Mouse (Mus musculus): Measurements from ENCODE around the gene Rab44. TPM values are rescaled to one million over a fixed set of nuclear protein-coding genes. Genes with fewer than 3 reads are reported as not detected.

Gene Rab44
- polyA plus RNA-seq, 1 experiment = 0.47 TPM

DNA sequence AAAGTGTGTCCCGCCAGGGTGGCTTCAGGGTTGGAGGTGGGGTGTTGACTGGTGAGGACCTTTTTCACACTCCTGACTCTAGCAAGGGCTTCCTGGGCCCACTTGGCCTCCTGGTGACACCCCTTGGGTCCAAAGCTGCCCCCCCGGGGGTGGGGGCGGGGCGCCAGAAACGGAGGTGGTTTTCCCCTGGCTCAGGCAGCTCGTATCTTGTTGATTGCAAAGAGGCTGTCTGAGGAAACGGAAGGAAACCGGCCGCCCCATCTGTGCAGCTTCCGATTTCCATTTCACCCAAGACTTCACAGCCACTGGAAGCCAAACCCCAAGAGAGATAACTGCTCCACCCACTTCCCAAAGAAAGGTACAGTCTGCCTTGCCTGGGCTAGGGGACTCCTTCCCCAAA is 58.1 kb downstream of the Rab44 start:
- no peak for DNase-seq
- WGBS = 58% methylated on average over 10 of the region's 10 CpGs
- no peak overlapping the region for H3K27ac ChIP-seq (ENCODE audit: insufficient read depth, low read length)
- H3K4me1 ChIP-seq (ENCODE audit: control insufficient read depth, insufficient read depth, low read length) = no peaks in the 10 kb centered on the region
- no peak overlapping the region for H3K4me3 ChIP-seq (replicated peaks; ENCODE audit: insufficient read depth, low read depth, low read length)
- H3K27me3 ChIP-seq (ENCODE audit: control insufficient read depth, insufficient read depth, low read length) = no peaks in the 10 kb centered on the region
- no peak for TF ChIP-seq CTCF (IDR thresholded peaks at IDR 0.05; ENCODE audit: borderline replicate concordance, insufficient read depth, low read depth, low read length)
- no peak for TF ChIP-seq POLR2A (IDR thresholded peaks at IDR 0.05; ENCODE audit: borderline replicate concordance, insufficient read depth, low read length)

DNA sequence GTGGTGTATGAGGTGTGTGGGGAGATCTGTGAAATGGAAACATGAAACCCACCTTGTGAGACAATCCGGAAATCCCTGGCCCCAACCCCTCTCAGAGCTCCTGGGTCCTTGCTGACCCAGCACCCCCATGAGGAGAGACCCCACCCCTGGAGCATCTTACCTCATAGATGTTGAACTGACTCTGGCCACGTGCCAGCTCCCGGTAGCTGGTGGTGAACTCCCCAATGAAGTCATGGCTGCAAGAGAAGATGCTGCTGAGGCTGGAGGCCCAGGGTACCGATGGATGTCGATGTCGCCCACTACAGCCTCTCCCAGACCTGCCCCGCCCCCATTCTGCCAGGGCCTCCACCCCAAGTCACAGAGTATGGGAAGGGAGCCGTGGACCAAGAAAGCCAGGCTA is 59.2 kb downstream of the Rab44 start:
- H3K27me3 ChIP-seq (ENCODE audit: control insufficient read depth, insufficient read depth, low read length) = no peaks in the 10 kb centered on the region
- H3K4me1 ChIP-seq (ENCODE audit: control insufficient read depth, insufficient read depth, low read length) = no peaks in the 10 kb centered on the region
- TF ChIP-seq POLR2A (IDR thresholded peaks at IDR 0.05; ENCODE audit: borderline replicate concordance, insufficient read depth, low read length) (no peak), CTCF (IDR thresholded peaks at IDR 0.05; ENCODE audit: borderline replicate concordance, insufficient read depth, low read depth, low read length) (no peak)
- no peak overlapping the region for H3K4me3 ChIP-seq (replicated peaks; ENCODE audit: insufficient read depth, low read depth, low read length)
- H3K27ac ChIP-seq (ENCODE audit: insufficient read depth, low read length) = no peak overlapping the region
- DNase-seq = no peak
- WGBS = 67% methylated on average over 8 of the region's 8 CpGs

DNA sequence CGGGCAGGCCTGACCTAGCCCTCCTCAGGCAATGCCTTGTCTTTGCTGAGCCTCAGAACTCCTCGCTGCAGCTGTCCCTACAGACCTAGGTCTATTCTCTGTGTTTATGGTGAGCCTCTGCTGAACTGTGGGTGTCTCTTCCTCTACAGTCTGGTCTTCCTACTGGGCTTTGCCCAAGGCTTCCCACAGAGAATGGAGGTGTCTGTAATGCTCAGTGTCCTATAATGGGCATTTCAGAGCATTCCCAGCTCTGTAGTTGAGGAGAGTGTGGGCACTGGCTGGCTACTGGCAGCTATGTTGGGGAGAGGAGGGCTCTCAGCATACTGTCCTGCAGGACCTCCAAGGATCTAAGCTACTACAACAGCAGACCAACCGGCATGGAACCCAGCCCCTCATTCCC is 61.7 kb downstream of the Rab44 start:
- no peak for TF ChIP-seq CTCF (IDR thresholded peaks at IDR 0.05; ENCODE audit: borderline replicate concordance, insufficient read depth, low read depth, low read length)
- TF ChIP-seq POLR2A (IDR thresholded peaks at IDR 0.05; ENCODE audit: borderline replicate concordance, insufficient read depth, low read length) = no peak
- Histone ChIP-seq H3K4me3 (replicated peaks; ENCODE audit: insufficient read depth, low read depth, low read length) (no peak overlapping the region), H3K27me3 (ENCODE audit: control insufficient read depth, insufficient read depth, low read length) (no peaks in the 10 kb centered on the region), H3K27ac (ENCODE audit: insufficient read depth, low read length) (no peak overlapping the region), H3K4me1 (ENCODE audit: control insufficient read depth, insufficient read depth, low read length) (no peaks in the 10 kb centered on the region)
- DNase-seq = no peak
- WGBS = 61% methylated on average over 3 of the region's 3 CpGs

DNA sequence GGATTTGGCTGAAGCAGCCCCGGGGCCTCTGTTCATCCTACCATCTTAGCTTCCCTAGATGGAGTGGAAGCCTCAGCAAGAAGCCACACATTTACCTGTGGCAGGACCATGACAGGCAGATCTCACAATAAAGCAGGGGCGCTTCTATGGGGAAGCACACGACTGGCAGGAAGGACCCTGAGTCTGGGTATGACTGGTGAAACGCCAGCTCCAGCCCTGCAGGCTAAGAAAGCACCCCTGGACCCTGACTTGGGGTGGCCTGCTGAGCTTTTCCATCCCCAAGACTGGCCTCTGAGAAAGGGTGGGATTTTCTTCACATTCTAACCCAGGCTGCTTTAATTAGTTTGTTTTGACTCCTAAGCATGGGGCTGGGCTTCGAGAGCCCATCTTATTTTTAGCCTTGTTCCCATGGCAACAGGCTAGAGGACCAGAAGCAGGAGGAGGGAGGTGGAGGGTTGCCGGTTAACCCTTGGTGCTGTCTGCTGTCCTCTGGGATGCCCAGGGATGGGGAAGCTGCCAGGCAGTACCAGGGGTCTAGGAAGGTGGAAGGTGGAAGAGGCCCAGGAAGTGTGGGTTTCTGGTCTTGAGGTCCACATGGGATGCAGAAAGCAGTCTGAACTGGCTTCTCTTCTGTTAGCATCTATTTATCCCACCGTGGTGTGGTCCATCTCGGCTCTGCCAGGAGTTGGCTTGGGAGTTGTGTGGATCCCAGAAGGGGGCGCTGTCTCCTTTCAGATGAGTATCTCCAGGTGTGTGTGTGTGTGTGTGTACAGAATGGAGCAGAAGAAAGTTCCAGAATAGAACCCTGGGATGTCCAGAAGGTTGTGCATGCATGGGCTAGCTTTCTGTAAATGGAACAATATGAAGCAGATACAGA is 62.7 kb downstream of the Rab44 start:
- H3K4me3 ChIP-seq (replicated peaks; ENCODE audit: insufficient read depth, low read depth, low read length) = no peak overlapping the region
- DNase-seq = peak; percentile 35 to 43
- peak; percentile 65 for TF ChIP-seq CTCF (IDR thresholded peaks at IDR 0.05; ENCODE audit: borderline replicate concordance, insufficient read depth, low read depth, low read length)
- TF ChIP-seq POLR2A (IDR thresholded peaks at IDR 0.05; ENCODE audit: borderline replicate concordance, insufficient read depth, low read length) = no peak
- WGBS = 30% methylated on average over 9 of the region's 9 CpGs
- no peaks in the 10 kb centered on the region for H3K27me3 ChIP-seq (ENCODE audit: control insufficient read depth, insufficient read depth, low read length)
- H3K4me1 ChIP-seq (ENCODE audit: control insufficient read depth, insufficient read depth, low read length) = no peaks in the 10 kb centered on the region
- no peak overlapping the region for H3K27ac ChIP-seq (ENCODE audit: insufficient read depth, low read length)

DNA sequence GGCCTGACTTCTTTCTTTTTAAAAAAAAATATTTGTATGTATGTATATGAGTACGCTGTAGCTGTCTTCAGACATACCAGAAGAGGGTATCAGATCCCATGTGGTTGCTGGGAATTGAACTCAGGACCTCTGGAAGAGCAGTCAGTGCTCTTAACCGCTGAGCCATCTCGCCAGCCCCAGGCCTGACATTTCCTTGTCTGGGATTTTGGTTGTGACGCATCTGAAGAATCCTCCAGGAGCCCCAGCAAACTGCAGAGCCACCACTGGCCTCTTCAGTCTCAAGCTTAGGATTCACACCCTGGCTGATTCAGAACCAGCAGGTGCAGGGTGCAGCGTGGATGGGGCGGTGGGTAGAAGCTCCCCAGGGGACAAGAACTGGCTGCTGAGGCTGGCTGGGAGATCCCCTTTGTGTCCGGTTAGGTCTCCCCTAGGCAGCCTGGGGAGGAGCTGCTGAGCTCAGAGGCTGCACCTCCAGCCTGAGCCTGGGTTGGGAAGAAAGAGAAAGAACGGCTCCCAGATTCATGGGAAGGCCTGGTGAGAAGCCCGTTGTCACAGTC is 64.6 kb downstream of the Rab44 start:
- Histone ChIP-seq H3K4me3 (replicated peaks; ENCODE audit: insufficient read depth, low read depth, low read length) (no peak overlapping the region), H3K27me3 (ENCODE audit: control insufficient read depth, insufficient read depth, low read length) (no peaks in the 10 kb centered on the region), H3K27ac (ENCODE audit: insufficient read depth, low read length) (no peak overlapping the region), H3K4me1 (ENCODE audit: control insufficient read depth, insufficient read depth, low read length) (no peaks in the 10 kb centered on the region)
- WGBS = 69% methylated on average over 9 of the region's 9 CpGs
- TF ChIP-seq CTCF (IDR thresholded peaks at IDR 0.05; ENCODE audit: borderline replicate concordance, insufficient read depth, low read depth, low read length) (no peak), POLR2A (IDR thresholded peaks at IDR 0.05; ENCODE audit: borderline replicate concordance, insufficient read depth, low read length) (no peak)
- no peak for DNase-seq

DNA sequence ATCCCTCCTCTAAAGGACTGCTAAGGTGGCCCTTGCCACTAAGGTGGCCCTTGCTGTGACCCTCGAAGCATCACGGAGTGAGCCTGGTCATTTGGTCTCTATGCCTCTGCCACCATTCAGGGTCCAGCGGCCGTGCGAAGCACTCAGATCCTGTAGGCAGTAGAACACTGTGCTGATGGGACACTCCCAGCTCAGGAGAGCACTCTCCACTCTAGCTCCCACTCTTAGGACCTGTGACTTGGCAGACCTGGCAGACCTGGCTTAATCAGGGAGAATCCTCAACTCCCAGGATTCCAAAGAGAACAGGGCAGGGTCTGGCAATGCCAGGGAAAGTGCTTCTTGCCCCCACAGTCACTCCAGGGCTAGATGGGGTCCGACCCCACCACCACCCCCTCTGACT is 66.0 kb downstream of the Rab44 start:
- DNase-seq = no peak
- H3K4me1 ChIP-seq (ENCODE audit: control insufficient read depth, insufficient read depth, low read length) = no peaks in the 10 kb centered on the region
- no peak for TF ChIP-seq CTCF (IDR thresholded peaks at IDR 0.05; ENCODE audit: borderline replicate concordance, insufficient read depth, low read depth, low read length)
- H3K27ac ChIP-seq (ENCODE audit: insufficient read depth, low read length) = no peak overlapping the region
- WGBS = 91% methylated on average over 6 of the region's 6 CpGs
- H3K4me3 ChIP-seq (replicated peaks; ENCODE audit: insufficient read depth, low read depth, low read length) = no peak overlapping the region
- no peaks in the 10 kb centered on the region for H3K27me3 ChIP-seq (ENCODE audit: control insufficient read depth, insufficient read depth, low read length)

DNA sequence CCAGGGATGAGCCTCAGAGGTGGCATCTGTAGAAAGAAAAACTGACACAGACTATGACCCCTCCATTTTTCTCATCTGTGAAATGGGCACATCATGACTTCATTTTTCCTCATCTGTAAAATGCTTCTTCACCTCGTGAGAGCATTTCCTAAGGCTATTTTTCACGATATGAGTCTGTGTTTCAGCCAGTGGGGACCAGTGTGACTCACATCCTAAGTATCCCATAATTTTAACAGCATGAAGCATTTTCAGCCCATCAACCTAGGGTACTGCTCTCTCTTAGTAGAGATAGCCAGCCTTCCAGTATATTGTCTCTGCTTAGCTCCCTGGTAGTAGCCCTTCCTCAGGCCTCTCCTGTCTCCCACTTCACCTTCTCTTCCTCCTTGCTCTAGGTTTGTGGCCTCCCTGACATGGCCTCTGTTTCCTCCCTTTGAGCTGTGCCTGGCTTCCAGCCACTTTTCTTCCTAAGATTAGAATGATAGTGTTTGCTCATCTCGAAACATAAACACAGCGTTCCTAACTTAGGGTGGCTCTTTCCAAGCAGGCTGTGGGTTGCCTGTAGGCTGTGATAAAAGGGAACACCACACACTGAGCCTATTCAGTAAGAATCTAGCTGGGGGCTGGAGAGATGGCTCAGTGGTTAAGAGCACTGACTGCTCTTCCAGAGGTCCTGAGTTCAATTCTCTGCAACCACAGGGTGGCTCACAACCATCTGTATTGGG is 66.6 kb downstream of the Rab44 start:
- Histone ChIP-seq H3K4me3 (replicated peaks; ENCODE audit: insufficient read depth, low read depth, low read length) (no peak overlapping the region), H3K27ac (ENCODE audit: insufficient read depth, low read length) (no peak overlapping the region), H3K4me1 (ENCODE audit: control insufficient read depth, insufficient read depth, low read length) (no peaks in the 10 kb centered on the region), H3K27me3 (ENCODE audit: control insufficient read depth, insufficient read depth, low read length) (no peaks in the 10 kb centered on the region)
- TF ChIP-seq POLR2A (IDR thresholded peaks at IDR 0.05; ENCODE audit: borderline replicate concordance, insufficient read depth, low read length) (no peak), CTCF (IDR thresholded peaks at IDR 0.05; ENCODE audit: borderline replicate concordance, insufficient read depth, low read depth, low read length) (no peak)
- no peak for DNase-seq
- 90% methylated on average over 4 of the region's 4 CpGs for WGBS

Data from cerebellum, adult 2 months (tissue).